Mouse (Mus musculus) midbrain, postnatal 0 days (tissue): ENCODE measurements around the gene Nptxr. TPM values are rescaled to one million over a fixed set of nuclear protein-coding genes. Genes with fewer than 3 reads are reported as not detected.

Experiments used
- ATAC-seq: fragments of 200-750 bp; cut with Nextera tagmentation; 2 replicates; pipeline ENCODE4 v1.8.0; 2017; ENCODE audit warnings: moderate number of reproducible peaks, mild to moderate bottlenecking, moderate TSS enrichment, moderate library complexity; ENCODE audit not compliant: low FRiP score
- DNase-seq: peaks from one replicate; pipeline ENCODE4 v3.0.0-alpha.2; 2015; ENCODE audit warnings: low spot score
- H3K27ac ChIP-seq: fragments of 300-500 bp; sonication (generic); 2 replicates; pipeline ENCODE4 v1.5.1; 2014; ENCODE audit warnings: low read depth, mild to moderate bottlenecking, low read length, mixed read lengths
- H3K27me3 ChIP-seq: fragments of 300-500 bp; sonication (generic); 2 replicates; pipeline ENCODE4 v1.6.1; 2014; ENCODE audit warnings: low read length, control low read depth, mixed read lengths; ENCODE audit not compliant: insufficient read depth
- H3K36me3 ChIP-seq: fragments of 300-500 bp; sonication (generic); 2 replicates; pipeline ENCODE4 v1.6.1; 2014; ENCODE audit warnings: low read length, control low read depth, mixed read lengths; ENCODE audit not compliant: insufficient read depth
- H3K4me1 ChIP-seq: fragments of 300-500 bp; sonication (generic); 2 replicates; pipeline ENCODE4 v1.6.1; 2014; ENCODE audit warnings: mild to moderate bottlenecking, control low read depth, antibody characterized with exemption, low read length, mixed read lengths; ENCODE audit not compliant: insufficient read depth
- H3K4me2 ChIP-seq: fragments of 300-500 bp; sonication (generic); 2 replicates; pipeline ENCODE4 v1.6.1; 2014; ENCODE audit warnings: low read depth, mild to moderate bottlenecking, low read length, mixed read lengths; ENCODE audit not compliant: poor library complexity, severe bottlenecking
- H3K4me3 ChIP-seq: fragments of 300-500 bp; sonication (generic); 2 replicates; pipeline ENCODE4 v1.5.1; 2014; ENCODE audit warnings: low read depth, mild to moderate bottlenecking, low read length, moderate library complexity
- H3K9ac ChIP-seq: fragments of 300-500 bp; sonication (generic); replicated peaks from 2 replicates; pipeline ENCODE4 v1.6.1; 2014; ENCODE audit warnings: mild to moderate bottlenecking, low read length, moderate library complexity, mixed read lengths; ENCODE audit not compliant: poor library complexity, severe bottlenecking
- H3K9me3 ChIP-seq: fragments of 300-500 bp; sonication (generic); 2 replicates; pipeline ENCODE4 v1.6.1; 2016; ENCODE audit warnings: low read length, control low read depth
- CTCF ChIP-seq: IDR thresholded peaks from 2 replicates; pipeline ENCODE4 v1.5.1; 2016; ENCODE audit warnings: antibody characterized with exemption, mild to moderate bottlenecking
- WGBS: fragments of 180-500 bp; shearing (Covaris S2); extraction: QIAGEN DNeasy Blood & Tissue Kit; methylation state at CpG from one replicate; pipeline ENCODE4 v1.1.7; 2014; 5-methylcytosine and 5-hydroxymethylcytosine counted together
- polyA plus RNA-seq: library from polyadenylated mRNA; unstranded; fragments of >200 nt; fragmentation: Nextera tagmentation; extraction: Ambion mirVana; gene quantifications from 2 replicates; pipeline ENCODE4 v1.2.1, GENCODE M21; 2015
- total RNA-seq: library from RNA; depleted of rRNA; stranded (reverse); fragments of >200 nt; gene quantifications from 2 replicates; pipeline ENCODE4 v1.2.3, GENCODE M21; 2014

Nptxr gene
- total and polyA plus RNA-seq, 2 experiments from 2014 or later: 97.8 to 288 TPM

- WGBS: 68% methylated on average over 10 of the region's 10 CpGs
- no peak overlapping the region for H3K4me2 ChIP-seq
- no peak overlapping the region for H3K9ac ChIP-seq
- no peaks in the 10 kb centered on the region for H3K4me1 ChIP-seq
- H3K27ac ChIP-seq: no peak overlapping the region
- no peak for TF ChIP-seq CTCF
- no peak overlapping the region for H3K4me3 ChIP-seq
- no peaks in the 10 kb centered on the region for H3K27me3 ChIP-seq
- ATAC-seq (no peak), DNase-seq (no peak)
- no peaks in the 10 kb centered on the region for H3K9me3 ChIP-seq
- peaks cover 35% of the 10 kb centered on the region for H3K36me3 ChIP-seq
Measured at GRCm38 (mm10) chr15:79766168-79766567, 38.4 kb downstream of the Nptxr start.

GRCm38 (mm10) chr15:79765361-79765760 lies 39.2 kb downstream of the Nptxr start:
- no peaks in the 10 kb centered on the region for H3K9me3 ChIP-seq
- H3K4me3 ChIP-seq: no peak overlapping the region
- H3K27ac ChIP-seq: no peak overlapping the region
- no peak for TF ChIP-seq CTCF
- H3K4me2 ChIP-seq: no peak overlapping the region
- DNase-seq: no peak
- H3K27me3 ChIP-seq: no peaks in the 10 kb centered on the region
- H3K4me1 ChIP-seq: no peaks in the 10 kb centered on the region
- peaks cover 41% of the 10 kb centered on the region for H3K36me3 ChIP-seq
- WGBS: 79% methylated on average over 2 of the region's 2 CpGs
- H3K9ac ChIP-seq: no peak overlapping the region
- no peak for ATAC-seq

- no peaks in the 10 kb centered on the region for H3K4me1 ChIP-seq
- H3K4me3 ChIP-seq: no peak overlapping the region
- H3K36me3 ChIP-seq: peaks cover 41% of the 10 kb centered on the region
- no peak overlapping the region for H3K4me2 ChIP-seq
- H3K27me3 ChIP-seq: no peaks in the 10 kb centered on the region
- no peak overlapping the region for H3K9ac ChIP-seq
- ATAC-seq (no peak), DNase-seq (no peak)
- no peak overlapping the region for H3K27ac ChIP-seq
- TF ChIP-seq CTCF: no peak
- 87% methylated on average over 11 of the region's 11 CpGs for WGBS
- H3K9me3 ChIP-seq: no peaks in the 10 kb centered on the region
Measured at GRCm38 (mm10) chr15:79764539-79765267, 39.9 kb downstream of the Nptxr start.

- 91% methylated on average over 7 of the region's 7 CpGs for WGBS
- TF ChIP-seq CTCF: peak; percentile 12; the same call in 1 of the 2 replicates
- H3K9me3 ChIP-seq: no peaks in the 10 kb centered on the region
- DNase-seq (no peak), ATAC-seq (no peak)
- H3K27me3 ChIP-seq: no peaks in the 10 kb centered on the region
- no peaks in the 10 kb centered on the region for H3K4me1 ChIP-seq
- H3K4me3 ChIP-seq: no peak overlapping the region
- H3K36me3 ChIP-seq: peaks cover 41% of the 10 kb centered on the region
- H3K27ac ChIP-seq: no peak overlapping the region
- H3K9ac ChIP-seq: no peak overlapping the region
- H3K4me2 ChIP-seq: no peak overlapping the region
Measured at GRCm38 (mm10) chr15:79763601-79764246, 40.8 kb downstream of the Nptxr start.

- H3K36me3 ChIP-seq: peaks cover 41% of the 10 kb centered on the region
Measured at GRCm38 (mm10) chr15:79763001-79763400, 41.6 kb downstream of the Nptxr start.

GRCm38 (mm10) chr15:79760956-79761355 lies 43.6 kb downstream of the Nptxr start:
- ATAC-seq: no peak

More at GRCm38 (mm10) chr15:79763001-79763400, 41.6 kb downstream of the Nptxr start:
- ATAC-seq: no peak
- no peak for DNase-seq
- TF ChIP-seq CTCF: no peak
- Histone ChIP-seq H3K4me2 (no peak overlapping the region), H3K27me3 (no peaks in the 10 kb centered on the region), H3K4me1 (no peaks in the 10 kb centered on the region), H3K27ac (no peak overlapping the region), H3K9me3 (no peaks in the 10 kb centered on the region), H3K4me3 (no peak overlapping the region), H3K9ac (no peak overlapping the region)
- 94% methylated on average over 9 of the region's 9 CpGs for WGBS

More at GRCm38 (mm10) chr15:79760956-79761355, 43.6 kb downstream of the Nptxr start:
- Histone ChIP-seq H3K4me3 (no peak overlapping the region), H3K27me3 (no peaks in the 10 kb centered on the region), H3K4me2 (no peak overlapping the region), H3K27ac (no peak overlapping the region), H3K9me3 (no peaks in the 10 kb centered on the region), H3K9ac (no peak overlapping the region), H3K4me1 (no peaks in the 10 kb centered on the region), H3K36me3 (peaks cover 41% of the 10 kb centered on the region)
- no peak for TF ChIP-seq CTCF
- no peak for DNase-seq
- WGBS: 85% methylated on average over 6 of the region's 6 CpGs
